8 mouse cellular contexts compared by ENCODE assay signal in genomic region chr7:44472961-44473646, GRCm38 (mm10). TPM values are rescaled to one million over a fixed set of nuclear protein-coding genes. Genes with fewer than 3 reads are reported as not detected.
DNase-seq lines count a peak whose midpoint lies in the region; ATAC-seq lines count a peak whose summit lies in the region.

No protein-coding gene starts in this region.

- H3K4me3 ChIP-seq in neural tube, embryonic 11.5 days (ENCODE audit: low read depth, low read length), result no peak overlapping the region
- H3K4me3 ChIP-seq in neural tube, embryonic 15.5 days (replicated peaks), result no peak overlapping the region
- no peak overlapping the region for H3K4me3 ChIP-seq in intestine, embryonic 14.5 days (ENCODE audit: low read depth, low read length)
- no peak overlapping the region for H3K4me3 ChIP-seq in midbrain, embryonic 14.5 days (replicated peaks; ENCODE audit: low read depth, low read length)

- no peaks in the 10 kb centered on the region for H3K36me3 ChIP-seq in neural tube, embryonic 11.5 days (ENCODE audit: control insufficient read depth, insufficient read depth, low read length)
- no peaks in the 10 kb centered on the region for H3K36me3 ChIP-seq in neural tube, embryonic 15.5 days
- H3K36me3 ChIP-seq in intestine, embryonic 14.5 days (ENCODE audit: control insufficient read depth, insufficient read depth, low read length), result no peaks in the 10 kb centered on the region
- no peaks in the 10 kb centered on the region for H3K36me3 ChIP-seq in midbrain, embryonic 14.5 days (ENCODE audit: control insufficient read depth, insufficient read depth, low read length)

- 0 out of 2 replicates have a peak, but pooled peaks cover 2% of the 10 kb centered on the region for H3K27me3 ChIP-seq in neural tube, embryonic 11.5 days (ENCODE audit: control insufficient read depth, insufficient read depth, low read length)
- H3K27me3 ChIP-seq in neural tube, embryonic 15.5 days (replicated peaks), result 0 out of 2 replicates have a peak, but pooled peaks cover 6% of the 10 kb centered on the region
- peaks cover 28% of the 10 kb centered on the region for H3K27me3 ChIP-seq in intestine, embryonic 14.5 days (replicated peaks; ENCODE audit: control insufficient read depth, insufficient read depth, low read length)
- peaks cover 13% of the 10 kb centered on the region; the same call in 1 of the 2 replicates for H3K27me3 ChIP-seq in midbrain, embryonic 14.5 days (ENCODE audit: control insufficient read depth, insufficient read depth, low read length)

- DNase-seq in neural tube, embryonic 11.5 days (ENCODE audit: low spot score), result no peak
- DNase-seq in gastrocnemius, postnatal 25 days, result peak; percentile 83
- no peak for DNase-seq in intestine, embryonic 14.5 days (ENCODE audit: low spot score)
- no peak for DNase-seq in midbrain, embryonic 14.5 days
- no peak for DNase-seq in kidney, adult 11 months
- DNase-seq in yolk sac, embryonic 10.5 days (ENCODE audit: low spot score), result no peak
- DNase-seq in layer of hippocampus, adult 18-20 months (ENCODE audit: low spot score in 2 of 2), result no peak

- no peak overlapping the region for H3K4me2 ChIP-seq in neural tube, embryonic 11.5 days (ENCODE audit: low read depth)
- H3K4me2 ChIP-seq in neural tube, embryonic 15.5 days, result no peak overlapping the region
- H3K4me2 ChIP-seq in intestine, embryonic 14.5 days (ENCODE audit: low read length), result no peak overlapping the region
- no peak overlapping the region for H3K4me2 ChIP-seq in midbrain, embryonic 14.5 days (ENCODE audit: low read length)

- H3K27ac ChIP-seq in neural tube, embryonic 11.5 days (ENCODE audit: low read depth, low read length), result no peak overlapping the region
- H3K27ac ChIP-seq in neural tube, embryonic 15.5 days (replicated peaks), result no peak overlapping the region; the same call in 1 of the 2 replicates
- H3K27ac ChIP-seq in intestine, embryonic 14.5 days (ENCODE audit: low read depth), result 0 out of 2 replicates have a peak overlapping the region, but pooled peaks have one; percentile 16
- 0 out of 2 replicates have a peak overlapping the region, but pooled peaks have one; percentile 17 for H3K27ac ChIP-seq in midbrain, embryonic 14.5 days (replicated peaks; ENCODE audit: low read depth, low read length)

- peak overlapping the region; percentile 9; the same call in 1 of the 2 replicates for H3K9ac ChIP-seq in neural tube, embryonic 11.5 days (ENCODE audit: low read length)
- H3K9ac ChIP-seq in neural tube, embryonic 15.5 days (replicated peaks), result no peak overlapping the region
- no peak overlapping the region for H3K9ac ChIP-seq in intestine, embryonic 14.5 days (ENCODE audit: low read length)
- H3K9ac ChIP-seq in midbrain, embryonic 14.5 days (replicated peaks; ENCODE audit: low read length), result no peak overlapping the region

- ATAC-seq in neural tube, embryonic 11.5 days (ENCODE audit: insufficient read depth, low FRiP score, low TSS enrichment), result no peak
- ATAC-seq in neural tube, embryonic 15.5 days (ENCODE audit: low FRiP score), result no peak
- no peak for ATAC-seq in intestine, embryonic 14.5 days (replicated peaks; ENCODE audit: low FRiP score, low TSS enrichment, low read depth)
- ATAC-seq in midbrain, embryonic 14.5 days (ENCODE audit: low FRiP score, low TSS enrichment), result no peak

- H3K4me1 ChIP-seq in neural tube, embryonic 11.5 days (ENCODE audit: control insufficient read depth, insufficient read depth, low read length), result peaks cover 21% of the 10 kb centered on the region
- H3K4me1 ChIP-seq in neural tube, embryonic 15.5 days, result peaks cover 45% of the 10 kb centered on the region
- H3K4me1 ChIP-seq in intestine, embryonic 14.5 days (replicated peaks; ENCODE audit: control insufficient read depth, insufficient read depth, low read length), result peaks cover 10% of the 10 kb centered on the region
- H3K4me1 ChIP-seq in midbrain, embryonic 14.5 days (ENCODE audit: control insufficient read depth, insufficient read depth, low read length), result peaks cover 33% of the 10 kb centered on the region

- H3K9me3 ChIP-seq in neural tube, embryonic 11.5 days (ENCODE audit: control insufficient read depth, low read length), result no peaks in the 10 kb centered on the region
- no peaks in the 10 kb centered on the region for H3K9me3 ChIP-seq in neural tube, embryonic 15.5 days (replicated peaks)
- H3K9me3 ChIP-seq in intestine, embryonic 14.5 days (ENCODE audit: control insufficient read depth, low read length), result no peaks in the 10 kb centered on the region
- H3K9me3 ChIP-seq in midbrain, embryonic 14.5 days (ENCODE audit: control insufficient read depth, low read length), result no peaks in the 10 kb centered on the region

- WGBS in neural tube, embryonic 11.5 days, result 60% methylated on average over 9 of the region's 9 CpGs
- WGBS in neural tube, embryonic 15.5 days, result 59% methylated on average over 9 of the region's 9 CpGs
- 35% methylated on average over 9 of the region's 9 CpGs for WGBS in intestine, embryonic 14.5 days
- WGBS in midbrain, embryonic 14.5 days, result 63% methylated on average over 9 of the region's 9 CpGs

RNA-seq across cellular contexts. Expression of gene Josd2, which starts 5.3 kb away (rescaled TPM):
- 60.0 and 66.2 TPM in 2 replicates for polyA plus RNA-seq in neural tube, embryonic 11.5 days (2014; fragmentation: Nextera tagmentation; extraction: Ambion mirVana)
- 45.2 and 51.0 TPM in 2 replicates for polyA plus RNA-seq in neural tube, embryonic 15.5 days (2015; fragmentation: Nextera tagmentation; extraction: Ambion mirVana)
- 10 to 100 TPM; 62.8 to 69.1 TPM for total RNA-seq in gastrocnemius, postnatal 25 days (2021)
- polyA plus RNA-seq in intestine, embryonic 14.5 days (2014; fragmentation: Nextera tagmentation; extraction: Ambion mirVana), result 72.1 and 77.0 TPM in 2 replicates
- polyA plus RNA-seq in midbrain, embryonic 14.5 days (2014; fragmentation: Nextera tagmentation; extraction: Ambion mirVana), result 27.9 and 32.5 TPM in 2 replicates
- 100 to 1,000 TPM in 1 of 2 experiments, 10 to 100 TPM in 1; 86.1 to 100 TPM for total RNA-seq in layer of hippocampus, adult 18-20 months (2021)

RNA-seq across cellular contexts. Expression of gene Aspdh, which starts 7.9 kb away (rescaled TPM):
- 1.2 and 1.6 TPM in 2 replicates for polyA plus RNA-seq in neural tube, embryonic 11.5 days (2014; fragmentation: Nextera tagmentation; extraction: Ambion mirVana)
- 2.2 and 4.2 TPM in 2 replicates for polyA plus RNA-seq in neural tube, embryonic 15.5 days (2015; fragmentation: Nextera tagmentation; extraction: Ambion mirVana)
- not detected for total RNA-seq in gastrocnemius, postnatal 25 days (2021)
- 0.65 TPM in 1 of 2 replicates, not detected in the other for polyA plus RNA-seq in intestine, embryonic 14.5 days (2014; fragmentation: Nextera tagmentation; extraction: Ambion mirVana)
- 8.6 and 8.9 TPM in 2 replicates for polyA plus RNA-seq in midbrain, embryonic 14.5 days (2014; fragmentation: Nextera tagmentation; extraction: Ambion mirVana)
- 10 to 100 TPM; 13.0 TPM for total RNA-seq in layer of hippocampus, adult 18-20 months (2021)

RNA-seq across cellular contexts. Expression of gene Emc10, which starts 23.2 kb away (rescaled TPM):
- 104 and 110 TPM in 2 replicates for polyA plus RNA-seq in neural tube, embryonic 11.5 days (2014; fragmentation: Nextera tagmentation; extraction: Ambion mirVana)
- polyA plus RNA-seq in neural tube, embryonic 15.5 days (2015; fragmentation: Nextera tagmentation; extraction: Ambion mirVana), result 144 and 157 TPM in 2 replicates
- total RNA-seq in gastrocnemius, postnatal 25 days (2021), result 10 to 100 TPM; 41.4 to 53.2 TPM
- 107 and 116 TPM in 2 replicates for polyA plus RNA-seq in intestine, embryonic 14.5 days (2014; fragmentation: Nextera tagmentation; extraction: Ambion mirVana)
- 152 and 163 TPM in 2 replicates for polyA plus RNA-seq in midbrain, embryonic 14.5 days (2014; fragmentation: Nextera tagmentation; extraction: Ambion mirVana)
- 100 to 1,000 TPM; 235 to 245 TPM for total RNA-seq in layer of hippocampus, adult 18-20 months (2021)

RNA-seq across cellular contexts. Expression of gene Fam71e1, which starts 23.3 kb away (rescaled TPM):
- polyA plus RNA-seq in neural tube, embryonic 11.5 days (2014; fragmentation: Nextera tagmentation; extraction: Ambion mirVana), result 12.3 and 13.3 TPM in 2 replicates
- 22.6 and 23.2 TPM in 2 replicates for polyA plus RNA-seq in neural tube, embryonic 15.5 days (2015; fragmentation: Nextera tagmentation; extraction: Ambion mirVana)
- total RNA-seq in gastrocnemius, postnatal 25 days (2021), result 1 to 10 TPM; 2.5 to 2.9 TPM
- polyA plus RNA-seq in intestine, embryonic 14.5 days (2014; fragmentation: Nextera tagmentation; extraction: Ambion mirVana), result 10.2 and 11.5 TPM in 2 replicates
- polyA plus RNA-seq in midbrain, embryonic 14.5 days (2014; fragmentation: Nextera tagmentation; extraction: Ambion mirVana), result 26.8 and 28.6 TPM in 2 replicates
- total RNA-seq in layer of hippocampus, adult 18-20 months (2021), result 10 to 100 TPM; 16.2 to 17.6 TPM

RNA-seq across cellular contexts. Expression of gene Lrrc4b, which starts 44.3 kb away (rescaled TPM):
- polyA plus RNA-seq in neural tube, embryonic 11.5 days (2014; fragmentation: Nextera tagmentation; extraction: Ambion mirVana), result 7.4 and 8.0 TPM in 2 replicates
- polyA plus RNA-seq in neural tube, embryonic 15.5 days (2015; fragmentation: Nextera tagmentation; extraction: Ambion mirVana), result 11.0 and 14.9 TPM in 2 replicates
- under 1 TPM; 0.24 to 0.43 TPM for total RNA-seq in gastrocnemius, postnatal 25 days (2021)
- 1.3 TPM in 2 replicates for polyA plus RNA-seq in intestine, embryonic 14.5 days (2014; fragmentation: Nextera tagmentation; extraction: Ambion mirVana)
- 28.4 and 39.0 TPM in 2 replicates for polyA plus RNA-seq in midbrain, embryonic 14.5 days (2014; fragmentation: Nextera tagmentation; extraction: Ambion mirVana)
- total RNA-seq in layer of hippocampus, adult 18-20 months (2021), result 100 to 1,000 TPM; 336 to 349 TPM

Comparison
In these comparisons a context has a peak if more than half of its experiments do, and no peak if none do; other contexts are left out.
1. H3K27ac ChIP-seq: peak in intestine, embryonic 14.5 days (single experiment) and midbrain, embryonic 14.5 days (single experiment); none in neural tube, embryonic 11.5 days (single experiment) and neural tube, embryonic 15.5 days (single experiment).